Mouse (Mus musculus): Measurements from ENCODE around the gene Emp1. TPM values are rescaled to one million over a fixed set of nuclear protein-coding genes. Genes with fewer than 3 reads are reported as not detected.

Emp1 gene
- polyA plus RNA-seq (2012; rRNA removed): 57.5 and 69.9 TPM in 2 replicates

GRCm38 (mm10) chr6:135362459-135363159 is at the start of gene Emp1:
TSS of gene Emp1 (plus strand) at chr6:135362545.
- Histone ChIP-seq H3K4me1 (replicated peaks; ENCODE audit: control insufficient read depth, insufficient read depth, low read length) (peaks cover 26% of the 10 kb centered on the region), H3K27ac (ENCODE audit: control insufficient read depth, insufficient read depth, low read length) (no peak within 1 kb of the TSS; the same call in none of the 2 replicates), H3K27me3 (ENCODE audit: control insufficient read depth, insufficient read depth, low read length) (no peaks in the 10 kb centered on the region), H3K36me3 (ENCODE audit: control insufficient read depth, insufficient read depth, low read length) (no peaks in the 10 kb centered on the region), H3K4me3 (ENCODE audit: control insufficient read depth, insufficient read depth, low read length) (peak within 1 kb of the TSS; percentile 30)
- no peak for TF ChIP-seq CTCF (IDR thresholded peaks at IDR 0.05; ENCODE audit: borderline replicate concordance, control insufficient read depth, extremely low read depth, insufficient read depth, low read length, poor library complexity)
- WGBS: 23% methylated on average over 13 of the region's 13 CpGs
- DNase-seq: peak; percentile 20

- Histone ChIP-seq H3K4me1 (replicated peaks; ENCODE audit: control insufficient read depth, insufficient read depth, low read length) (no peaks in the 10 kb centered on the region), H3K27ac (ENCODE audit: control insufficient read depth, insufficient read depth, low read length) (no peak overlapping the region), H3K27me3 (ENCODE audit: control insufficient read depth, insufficient read depth, low read length) (no peaks in the 10 kb centered on the region), H3K36me3 (ENCODE audit: control insufficient read depth, insufficient read depth, low read length) (no peaks in the 10 kb centered on the region), H3K4me3 (ENCODE audit: control insufficient read depth, insufficient read depth, low read length) (no peak overlapping the region)
- TF ChIP-seq POLR2A (IDR thresholded peaks at IDR 0.05; ENCODE audit: control insufficient read depth, extremely low read depth, insufficient read depth, low read length, poor library complexity) (no peak), CTCF (IDR thresholded peaks at IDR 0.05; ENCODE audit: borderline replicate concordance, control insufficient read depth, extremely low read depth, insufficient read depth, low read length, poor library complexity) (no peak)
- WGBS: 97% methylated on average over 9 of the region's 9 CpGs
- DNase-seq: no peak
Observed at GRCm38 (mm10) chr6:135313981-135314380, 48.4 kb upstream of the Emp1 start.

- H3K36me3 ChIP-seq (ENCODE audit: control insufficient read depth, insufficient read depth, low read length): no peaks in the 10 kb centered on the region
- no peaks in the 10 kb centered on the region for H3K4me1 ChIP-seq (replicated peaks; ENCODE audit: control insufficient read depth, insufficient read depth, low read length)
- 56% methylated on average over 2 of the region's 2 CpGs for WGBS
- H3K27ac ChIP-seq (ENCODE audit: control insufficient read depth, insufficient read depth, low read length): no peak overlapping the region
- no peaks in the 10 kb centered on the region for H3K27me3 ChIP-seq (ENCODE audit: control insufficient read depth, insufficient read depth, low read length)
- TF ChIP-seq CTCF (IDR thresholded peaks at IDR 0.05; ENCODE audit: borderline replicate concordance, control insufficient read depth, extremely low read depth, insufficient read depth, low read length, poor library complexity): no peak
- TF ChIP-seq POLR2A (IDR thresholded peaks at IDR 0.05; ENCODE audit: control insufficient read depth, extremely low read depth, insufficient read depth, low read length, poor library complexity): no peak
- no peak for DNase-seq
- H3K4me3 ChIP-seq (ENCODE audit: control insufficient read depth, insufficient read depth, low read length): no peak overlapping the region
Observed at GRCm38 (mm10) chr6:135316141-135316540, 46.2 kb upstream of the Emp1 start.

GRCm38 (mm10) chr6:135319431-135319933 is 42.9 kb upstream of the Emp1 start:
- TF ChIP-seq CTCF (IDR thresholded peaks at IDR 0.05; ENCODE audit: borderline replicate concordance, control insufficient read depth, extremely low read depth, insufficient read depth, low read length, poor library complexity) (no peak), POLR2A (IDR thresholded peaks at IDR 0.05; ENCODE audit: control insufficient read depth, extremely low read depth, insufficient read depth, low read length, poor library complexity) (no peak)
- Histone ChIP-seq H3K4me3 (ENCODE audit: control insufficient read depth, insufficient read depth, low read length) (no peak overlapping the region), H3K27ac (ENCODE audit: control insufficient read depth, insufficient read depth, low read length) (no peak overlapping the region), H3K27me3 (ENCODE audit: control insufficient read depth, insufficient read depth, low read length) (no peaks in the 10 kb centered on the region), H3K36me3 (ENCODE audit: control insufficient read depth, insufficient read depth, low read length) (no peaks in the 10 kb centered on the region), H3K4me1 (replicated peaks; ENCODE audit: control insufficient read depth, insufficient read depth, low read length) (peaks cover 16% of the 10 kb centered on the region)
- DNase-seq: no peak
- 91% methylated on average over 5 of the region's 5 CpGs for WGBS

GRCm38 (mm10) chr6:135322749-135323148 is 39.6 kb upstream of the Emp1 start:
- H3K27me3 ChIP-seq (ENCODE audit: control insufficient read depth, insufficient read depth, low read length): no peaks in the 10 kb centered on the region
- H3K4me3 ChIP-seq (ENCODE audit: control insufficient read depth, insufficient read depth, low read length): no peak overlapping the region
- 60% methylated on average over 7 of the region's 7 CpGs for WGBS
- H3K27ac ChIP-seq (ENCODE audit: control insufficient read depth, insufficient read depth, low read length): peak overlapping the region; percentile 24; the same call in 1 of the 2 replicates
- TF ChIP-seq POLR2A (IDR thresholded peaks at IDR 0.05; ENCODE audit: control insufficient read depth, extremely low read depth, insufficient read depth, low read length, poor library complexity) (no peak), CTCF (IDR thresholded peaks at IDR 0.05; ENCODE audit: borderline replicate concordance, control insufficient read depth, extremely low read depth, insufficient read depth, low read length, poor library complexity) (no peak)
- peak; percentile 21 for DNase-seq
- H3K36me3 ChIP-seq (ENCODE audit: control insufficient read depth, insufficient read depth, low read length): no peaks in the 10 kb centered on the region
- peaks cover 31% of the 10 kb centered on the region for H3K4me1 ChIP-seq (replicated peaks; ENCODE audit: control insufficient read depth, insufficient read depth, low read length)

GRCm38 (mm10) chr6:135323311-135323982 is 38.9 kb upstream of the Emp1 start:
- peak overlapping the region; percentile 6 for H3K4me3 ChIP-seq (ENCODE audit: control insufficient read depth, insufficient read depth, low read length)
- no peaks in the 10 kb centered on the region for H3K27me3 ChIP-seq (ENCODE audit: control insufficient read depth, insufficient read depth, low read length)
- 1% methylated on average over 16 of the region's 16 CpGs for WGBS
- TF ChIP-seq CTCF (IDR thresholded peaks at IDR 0.05; ENCODE audit: borderline replicate concordance, control insufficient read depth, extremely low read depth, insufficient read depth, low read length, poor library complexity) (no peak), POLR2A (IDR thresholded peaks at IDR 0.05; ENCODE audit: control insufficient read depth, extremely low read depth, insufficient read depth, low read length, poor library complexity) (no peak)
- H3K4me1 ChIP-seq (replicated peaks; ENCODE audit: control insufficient read depth, insufficient read depth, low read length): peaks cover 31% of the 10 kb centered on the region
- peak overlapping the region; percentile 50 for H3K27ac ChIP-seq (ENCODE audit: control insufficient read depth, insufficient read depth, low read length)
- peak; percentile 80 for DNase-seq
- H3K36me3 ChIP-seq (ENCODE audit: control insufficient read depth, insufficient read depth, low read length): no peaks in the 10 kb centered on the region
